Mouse (Mus musculus) liver, embryonic 16.5 days (tissue): ENCODE measurements around the gene Ripply1. TPM values are rescaled to one million over a fixed set of nuclear protein-coding genes. Genes with fewer than 3 reads are reported as not detected.

ENCODE experiments used
- ATAC-seq: fragments of 200-750 bp; cut with Nextera tagmentation; 2 replicates; pipeline ENCODE4 v1.8.0; 2017; ENCODE audit warnings: low read depth, mild to moderate bottlenecking, moderate number of reproducible peaks, moderate library complexity
- H3K27ac ChIP-seq: fragments of 300-500 bp; sonication (generic); 2 replicates; pipeline ENCODE4 v1.5.1; 2014; ENCODE audit warnings: mild to moderate bottlenecking, low read length
- H3K27me3 ChIP-seq: fragments of 300-500 bp; sonication (generic); 2 replicates; pipeline ENCODE4 v1.6.1; 2014; ENCODE audit warnings: low read depth, low read length, mixed read lengths; ENCODE audit not compliant: control insufficient read depth, insufficient read depth
- H3K36me3 ChIP-seq: fragments of 300-500 bp; sonication (generic); 2 replicates; pipeline ENCODE4 v1.6.1; 2014; ENCODE audit warnings: mild to moderate bottlenecking; ENCODE audit not compliant: control insufficient read depth, insufficient read depth
- H3K4me1 ChIP-seq: fragments of 300-500 bp; sonication (generic); 2 replicates; pipeline ENCODE4 v1.6.1; 2014; ENCODE audit warnings: low read depth, low read length, mixed read lengths; ENCODE audit not compliant: control insufficient read depth
- H3K4me2 ChIP-seq: fragments of 300-500 bp; sonication (generic); 2 replicates; pipeline ENCODE4 v1.6.1; 2014; ENCODE audit warnings: low read depth, low read length, mixed read lengths
- H3K4me3 ChIP-seq: fragments of 300-500 bp; sonication (generic); 2 replicates; pipeline ENCODE4 v1.5.1; 2014; ENCODE audit warnings: low read depth, mild to moderate bottlenecking, low read length
- H3K9ac ChIP-seq: fragments of 300-500 bp; sonication (generic); 2 replicates; pipeline ENCODE4 v1.6.1; 2014; ENCODE audit warnings: low read depth, low read length
- H3K9me3 ChIP-seq: fragments of 300-500 bp; sonication (generic); replicated peaks from 2 replicates; pipeline ENCODE4 v1.6.1; 2016; ENCODE audit warnings: low read length; ENCODE audit not compliant: control insufficient read depth
- WGBS: fragments of 180-500 bp; shearing (Covaris S2); extraction: QIAGEN DNeasy Blood & Tissue Kit; methylation state at CpG from one replicate; pipeline ENCODE4 v1.1.7; 2014; ENCODE audit not compliant: insufficient replicate concordance; 5-methylcytosine and 5-hydroxymethylcytosine counted together
- polyA plus RNA-seq: library from polyadenylated mRNA; unstranded; fragments of >200 nt; fragmentation: Nextera tagmentation; extraction: Ambion mirVana; gene quantifications from 2 replicates; pipeline ENCODE4 v1.2.1, GENCODE M21; 2015

Gene Ripply1
- not detected in 2 replicates for polyA plus RNA-seq

DNA sequence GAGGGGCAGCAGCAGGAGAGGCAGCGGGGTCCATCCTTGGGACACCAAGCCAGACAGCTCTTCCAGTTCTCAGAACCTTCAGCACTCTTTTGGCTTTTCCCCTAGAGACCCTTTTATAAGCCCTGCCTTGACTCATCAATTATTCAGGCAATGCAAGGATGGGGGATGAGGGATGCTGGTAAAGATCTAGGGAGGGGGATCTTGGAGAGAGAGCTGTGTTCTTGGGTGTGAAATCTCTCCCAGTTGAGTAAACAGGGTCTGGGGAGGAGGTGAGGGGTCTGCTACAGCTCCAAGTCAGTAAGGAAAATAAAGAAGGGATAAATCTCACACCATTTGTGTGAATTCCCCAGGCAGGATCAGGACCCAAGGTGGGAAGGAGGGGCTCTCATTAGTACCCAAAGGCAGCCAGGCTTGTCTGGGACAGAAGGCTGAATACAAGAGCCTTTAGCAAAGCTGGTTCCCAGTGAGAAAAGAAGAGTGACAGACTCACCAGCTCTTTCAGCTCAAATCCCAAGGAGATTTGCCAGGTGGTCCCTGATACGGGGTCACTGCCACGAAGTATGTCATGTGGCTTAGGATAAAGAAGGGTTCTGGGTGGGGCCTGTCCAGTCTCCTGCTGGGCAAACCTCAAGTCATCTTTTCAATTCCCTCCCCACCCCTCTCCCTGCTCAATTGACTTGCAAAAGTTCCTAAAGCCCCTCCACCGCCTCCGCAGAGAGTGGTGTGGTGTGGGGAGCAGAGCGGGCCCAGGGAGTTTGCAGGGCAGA is at the start of gene Ripply1:
Gene Ripply1 (minus strand): TSS at position 76 of the 767 bp plus-strand sequence.
- H3K4me3 ChIP-seq: no peak within 1 kb of the TSS
- 54% methylated on average over 6 of the region's 6 CpGs for WGBS
- no peaks in the 10 kb centered on the region for H3K9me3 ChIP-seq
- no peak within 1 kb of the TSS for H3K9ac ChIP-seq
- H3K4me1 ChIP-seq: peaks cover 6% of the 10 kb centered on the region
- H3K36me3 ChIP-seq: no peaks in the 10 kb centered on the region
- H3K4me2 ChIP-seq: no peak within 1 kb of the TSS
- ATAC-seq: no peak
- no peaks in the 10 kb centered on the region for H3K27me3 ChIP-seq
- H3K27ac ChIP-seq: no peak within 1 kb of the TSS; the same call in 1 of the 2 replicates

DNA sequence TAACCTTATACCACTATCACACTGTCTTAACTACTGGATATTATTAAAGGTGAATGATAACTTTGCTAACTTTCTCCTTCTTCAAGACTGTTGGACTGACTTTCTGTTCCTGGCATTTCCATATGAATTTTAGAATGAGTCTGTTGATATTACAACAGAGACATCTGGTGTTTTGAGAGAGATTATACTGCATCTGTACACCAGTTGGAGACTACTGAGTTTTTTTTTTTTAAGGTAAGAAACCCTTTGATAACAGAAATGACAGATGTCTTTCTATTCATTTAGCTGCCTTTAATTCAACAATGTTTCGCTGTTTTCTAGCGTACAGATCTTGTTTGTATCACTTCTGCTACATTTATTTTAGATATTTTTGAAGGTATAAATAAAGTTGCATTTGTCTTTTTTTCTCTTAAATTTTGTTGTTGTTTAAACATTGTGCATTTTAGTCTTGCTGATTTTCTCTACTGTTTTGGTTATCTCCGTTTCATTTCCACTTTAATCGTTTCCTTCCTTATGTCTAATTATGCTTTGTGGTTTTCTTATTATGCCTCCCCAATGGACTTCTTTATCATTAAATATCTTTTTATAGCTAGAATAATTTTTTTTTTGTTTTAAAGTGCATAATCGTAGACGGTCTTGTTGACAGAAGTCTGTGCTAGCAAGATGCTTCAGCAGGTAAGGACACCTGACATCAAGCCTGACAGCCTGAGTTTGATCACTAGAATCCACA is 46.4 kb upstream of the Ripply1 start:
- Histone ChIP-seq H3K4me1 (no peaks in the 10 kb centered on the region; the same call in 1 of the 2 replicates), H3K4me3 (no peak overlapping the region), H3K9me3 (no peaks in the 10 kb centered on the region), H3K36me3 (no peaks in the 10 kb centered on the region), H3K9ac (no peak overlapping the region), H3K4me2 (no peak overlapping the region), H3K27me3 (no peaks in the 10 kb centered on the region), H3K27ac (no peak overlapping the region)
- no peak for ATAC-seq
- WGBS: 62% methylated on average over 6 of the region's 6 CpGs

DNA sequence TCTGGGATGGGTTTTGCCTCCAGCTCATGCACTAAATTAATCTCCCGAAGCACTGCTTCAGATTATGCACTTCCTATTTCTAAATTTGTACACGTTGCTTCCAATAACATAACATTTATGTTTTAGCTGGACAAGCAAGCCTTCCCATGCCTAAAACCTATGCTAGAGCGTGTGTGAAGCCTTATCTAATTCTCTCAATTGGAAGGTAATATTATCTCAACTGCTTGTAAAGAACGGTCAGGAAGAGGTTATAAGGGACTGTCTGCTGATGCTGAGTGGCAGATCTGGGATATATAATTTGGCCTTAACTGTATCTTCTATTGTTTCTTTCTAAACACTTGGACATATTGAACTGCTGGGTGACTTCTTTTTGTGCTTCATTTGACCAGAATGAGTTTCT is 44.8 kb upstream of the Ripply1 start:
- H3K36me3 ChIP-seq: no peaks in the 10 kb centered on the region; the same call in 1 of the 2 replicates
- no peak overlapping the region for H3K4me2 ChIP-seq
- H3K9me3 ChIP-seq: no peaks in the 10 kb centered on the region
- H3K9ac ChIP-seq: no peak overlapping the region
- H3K27me3 ChIP-seq: no peaks in the 10 kb centered on the region
- H3K4me1 ChIP-seq: no peaks in the 10 kb centered on the region; the same call in 1 of the 2 replicates
- no peak overlapping the region for H3K27ac ChIP-seq
- ATAC-seq: no peak
- no peak overlapping the region for H3K4me3 ChIP-seq
- 39% methylated on average over 4 of the region's 4 CpGs for WGBS

DNA sequence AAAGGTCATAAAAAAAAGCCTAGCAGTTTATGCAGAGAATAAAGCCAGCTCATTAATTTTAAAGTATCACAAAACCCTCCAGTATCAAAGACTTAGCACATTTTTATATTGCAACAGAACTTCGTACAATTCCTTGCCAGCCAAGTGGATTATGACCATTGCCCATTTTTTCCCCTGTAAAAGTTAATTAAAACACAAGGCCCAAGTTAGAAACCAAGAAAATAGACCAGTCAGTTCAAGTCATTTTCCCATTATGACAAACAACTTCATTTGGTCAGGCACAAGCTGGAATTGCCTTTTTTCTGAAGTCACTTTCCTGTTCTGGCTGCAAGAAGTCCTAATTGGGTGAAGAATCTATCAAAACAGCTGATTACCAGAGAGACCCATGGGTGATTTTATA is 43.2 kb upstream of the Ripply1 start:
- H3K4me3 ChIP-seq: no peak overlapping the region
- WGBS: 86% methylated on average over 1 of the region's 1 CpGs
- no peak overlapping the region for H3K9ac ChIP-seq
- H3K27ac ChIP-seq: no peak overlapping the region
- H3K9me3 ChIP-seq: no peaks in the 10 kb centered on the region
- no peaks in the 10 kb centered on the region; the same call in 1 of the 2 replicates for H3K4me1 ChIP-seq
- no peaks in the 10 kb centered on the region; the same call in 1 of the 2 replicates for H3K36me3 ChIP-seq
- no peaks in the 10 kb centered on the region for H3K27me3 ChIP-seq
- H3K4me2 ChIP-seq: no peak overlapping the region
- no peak for ATAC-seq

DNA sequence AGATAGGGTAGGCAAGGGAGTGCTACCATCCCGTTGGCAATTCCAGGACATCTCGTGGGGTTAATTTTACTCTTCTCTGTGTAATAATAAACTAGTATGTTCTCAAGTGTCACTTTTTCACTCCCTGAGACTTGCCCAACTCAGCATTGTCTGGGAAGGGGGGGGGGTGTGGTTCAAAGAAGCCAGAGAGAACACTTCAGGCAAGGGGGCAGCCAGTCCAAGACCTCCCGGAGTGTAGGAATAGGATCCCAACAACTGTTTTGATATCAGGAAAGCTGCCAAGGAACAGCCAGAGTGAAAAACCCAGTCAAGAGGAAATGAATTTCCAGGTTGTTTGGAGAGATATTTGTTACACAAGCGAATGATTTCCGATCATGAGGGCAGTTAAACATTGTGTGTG is 33.0 kb upstream of the Ripply1 start:
- H3K36me3 ChIP-seq: no peaks in the 10 kb centered on the region
- no peak overlapping the region for H3K27ac ChIP-seq
- 56% methylated on average over 5 of the region's 5 CpGs for WGBS
- H3K4me1 ChIP-seq: peaks cover 16% of the 10 kb centered on the region
- H3K9me3 ChIP-seq: no peaks in the 10 kb centered on the region
- no peak overlapping the region for H3K9ac ChIP-seq
- no peak for ATAC-seq
- no peak overlapping the region for H3K4me2 ChIP-seq
- no peaks in the 10 kb centered on the region for H3K27me3 ChIP-seq
- H3K4me3 ChIP-seq: no peak overlapping the region

DNA sequence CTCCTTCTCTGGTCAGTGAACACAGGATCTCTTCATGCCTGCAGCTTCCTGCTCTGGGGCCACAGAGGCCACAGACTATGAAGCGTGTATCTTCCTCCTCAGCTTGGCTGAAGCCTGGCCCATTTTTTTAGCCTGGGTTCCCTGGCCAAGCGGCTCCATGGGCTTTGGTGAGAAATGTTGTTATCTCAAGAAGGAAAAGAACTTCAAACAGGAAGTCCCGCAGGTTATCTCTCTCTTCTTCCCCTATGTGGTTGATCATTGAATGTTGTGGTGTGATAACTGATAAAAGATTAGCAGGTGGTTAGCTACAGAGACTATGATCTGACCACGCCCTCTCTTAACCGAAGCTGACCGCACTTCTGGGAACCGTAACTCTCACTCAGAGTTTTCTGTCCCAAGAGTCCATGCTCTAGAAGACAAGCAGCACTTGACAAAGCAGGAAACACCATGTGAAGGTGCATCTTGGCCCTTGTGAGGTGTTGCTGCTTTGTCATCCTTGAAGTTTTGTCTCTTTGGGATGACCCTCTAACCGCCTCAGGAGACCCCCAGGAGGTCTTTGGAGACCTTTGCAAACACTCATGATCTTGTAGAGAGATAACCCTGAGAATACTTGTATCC is 32.0 kb upstream of the Ripply1 start:
- Histone ChIP-seq H3K27ac (peak overlapping the region; percentile 53; the same call in 1 of the 2 replicates), H3K27me3 (no peaks in the 10 kb centered on the region), H3K4me3 (no peak overlapping the region), H3K36me3 (no peaks in the 10 kb centered on the region), H3K4me1 (peaks cover 16% of the 10 kb centered on the region), H3K9me3 (no peaks in the 10 kb centered on the region), H3K9ac (no peak overlapping the region), H3K4me2 (peak overlapping the region; percentile 34)
- ATAC-seq: peak; percentile 84
- 27% methylated on average over 8 of the region's 8 CpGs for WGBS

DNA sequence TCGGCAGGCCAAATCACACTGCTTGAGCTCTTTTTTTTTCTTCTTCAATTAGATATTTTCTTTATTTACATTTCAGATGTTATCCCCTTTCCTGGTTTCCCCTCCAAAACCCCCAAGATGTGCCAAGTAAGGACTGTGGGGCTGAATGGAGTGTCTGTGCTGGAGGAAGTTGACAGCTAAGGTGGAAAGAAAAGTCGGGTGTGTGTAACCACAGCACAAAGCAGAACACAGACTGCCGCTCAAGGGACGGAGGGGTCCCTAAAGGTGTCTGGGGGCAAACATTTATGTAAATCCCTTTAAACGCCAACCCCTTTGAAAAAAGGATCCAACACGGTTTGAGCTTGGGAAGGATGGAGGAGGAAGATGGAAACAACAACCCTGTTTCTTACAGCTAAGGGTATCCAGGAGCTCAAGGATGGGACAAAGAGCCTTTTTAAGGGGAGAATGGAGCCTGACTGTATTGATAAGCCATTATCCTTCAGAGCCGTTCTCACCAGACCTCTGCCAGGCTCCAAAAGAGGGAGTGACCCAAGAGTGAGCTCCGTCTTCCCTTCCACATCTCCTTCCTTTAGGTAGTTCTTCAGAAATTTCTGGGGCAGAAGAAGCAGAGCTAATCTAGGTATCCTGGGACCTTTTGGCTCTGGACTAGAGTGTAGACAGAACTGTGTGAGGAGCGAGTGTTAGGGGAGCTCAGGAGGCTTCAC is 31.3 kb upstream of the Ripply1 start:
- Histone ChIP-seq H3K4me3 (no peak overlapping the region), H3K4me2 (peak overlapping the region; percentile 34), H3K36me3 (no peaks in the 10 kb centered on the region), H3K9me3 (no peaks in the 10 kb centered on the region), H3K9ac (no peak overlapping the region), H3K27ac (peak overlapping the region; percentile 53; the same call in 1 of the 2 replicates), H3K4me1 (peaks cover 16% of the 10 kb centered on the region), H3K27me3 (no peaks in the 10 kb centered on the region)
- ATAC-seq: peak; percentile 70
- 33% methylated on average over 9 of the region's 9 CpGs for WGBS

DNA sequence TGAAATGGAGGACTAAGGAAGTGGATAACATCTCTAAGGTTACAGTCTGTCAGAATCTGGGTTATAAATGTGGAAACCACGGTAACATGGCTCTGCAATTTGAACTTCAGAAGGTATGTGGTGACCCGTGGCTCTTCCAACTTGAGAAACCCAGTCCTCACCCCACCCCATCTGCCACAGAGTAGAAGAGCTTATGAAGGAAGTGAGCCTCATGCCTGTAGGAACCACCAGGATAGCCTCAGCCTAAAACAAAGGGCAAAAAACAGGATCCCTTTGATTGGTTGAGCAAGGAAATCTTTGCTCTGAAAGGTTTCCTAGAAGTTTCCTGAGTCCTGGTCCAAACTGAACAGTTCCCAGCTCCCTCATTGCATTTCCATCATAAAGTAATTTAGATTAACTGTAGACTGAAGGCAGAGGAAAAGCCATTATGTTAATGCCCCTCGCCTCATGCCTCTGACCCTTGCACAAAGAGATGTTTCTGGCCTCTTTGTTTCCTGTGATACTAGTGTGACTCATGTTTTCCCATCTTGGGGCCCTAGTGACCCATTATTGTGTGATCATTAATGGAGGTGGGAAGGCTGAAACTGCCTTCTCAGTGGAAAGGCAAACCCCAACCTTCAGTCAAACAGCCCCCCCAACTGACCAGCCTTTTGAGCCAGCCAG is 30.6 kb upstream of the Ripply1 start:
- Histone ChIP-seq H3K4me3 (no peak overlapping the region), H3K36me3 (no peaks in the 10 kb centered on the region), H3K27ac (no peak overlapping the region), H3K4me1 (peaks cover 16% of the 10 kb centered on the region), H3K9ac (no peak overlapping the region), H3K9me3 (no peaks in the 10 kb centered on the region), H3K27me3 (no peaks in the 10 kb centered on the region), H3K4me2 (no peak overlapping the region)
- 43% methylated on average over 3 of the region's 3 CpGs for WGBS
- no peak for ATAC-seq
